In genomic region chr9:27665659-27666058, GRCm38 (mm10) we compare ENCODE assay signal across 16 mouse cellular contexts.
DNase-seq lines count a peak whose midpoint lies in the region; ATAC-seq and TF ChIP-seq lines count a peak whose summit lies in the region.
"Had no signal": no experiment of that assay in that cellular context is flagged by ENCODE, and none has a peak within 500 bp of the region (broad histone marks: within the 10 kb centered on the region; RNA-seq: fewer than 3 reads in every experiment).

No protein-coding gene starts in this region.

- no peaks in the 10 kb centered on the region for H3K79me2 ChIP-seq in C2C12 (ENCODE audit: control insufficient read depth, insufficient read depth)

- TF ChIP-seq CTCF in C2C12 (IDR thresholded peaks at IDR 0.05; ENCODE audit: control insufficient read depth, insufficient read depth, insufficient read length) = no peak

- peak overlapping the region; percentile 33; the same call in 1 of the 2 replicates for H3K27ac ChIP-seq in liver, embryonic 15.5 days (replicated peaks)
- H3K27ac ChIP-seq: gastrocnemius, adult 2 months; limb, embryonic 15.5 days; neural tube, embryonic 12.5 days had no signal

- WGBS in liver, embryonic 15.5 days (ENCODE audit: insufficient replicate concordance) = 33% methylated on average over 2 of the region's 2 CpGs

- no peaks in the 10 kb centered on the region for H3K27me3 ChIP-seq in C2C12 (ENCODE audit: control insufficient read depth, insufficient read depth, insufficient read length)
- H3K27me3 ChIP-seq in liver, embryonic 15.5 days = no peaks in the 10 kb centered on the region
- H3K27me3 ChIP-seq: limb, embryonic 15.5 days; neural tube, embryonic 12.5 days had no signal

- H3K9me3 ChIP-seq in liver, embryonic 15.5 days (replicated peaks) = no peaks in the 10 kb centered on the region
- H3K9me3 ChIP-seq: limb, embryonic 15.5 days; neural tube, embryonic 12.5 days had no signal

- no peaks in the 10 kb centered on the region for H3K36me3 ChIP-seq in C2C12 (ENCODE audit: control insufficient read depth, insufficient read depth)
- no peaks in the 10 kb centered on the region for H3K36me3 ChIP-seq in liver, embryonic 15.5 days (replicated peaks)
- H3K36me3 ChIP-seq: limb, embryonic 15.5 days; neural tube, embryonic 12.5 days had no signal

- no peaks in the 10 kb centered on the region for H3K79me3 ChIP-seq in C2C12 (ENCODE audit: low read depth)

- H3K4me1 ChIP-seq in liver, embryonic 15.5 days (replicated peaks) = peaks cover 12% of the 10 kb centered on the region
- H3K4me1 ChIP-seq: limb, embryonic 15.5 days had no signal

- H3K4me2 ChIP-seq in liver, embryonic 15.5 days = no peak overlapping the region
- H3K4me2 ChIP-seq: limb, embryonic 15.5 days; neural tube, embryonic 12.5 days had no signal

- no peak overlapping the region for H3K4me3 ChIP-seq in C2C12 (ENCODE audit: insufficient read depth, poor library complexity, severe bottlenecking)
- no peak overlapping the region for H3K4me3 ChIP-seq in liver, embryonic 15.5 days (replicated peaks)
- H3K4me3 ChIP-seq: gastrocnemius, adult 2 months; limb, embryonic 15.5 days; neural tube, embryonic 12.5 days had no signal

- DNase-seq in layer of hippocampus, adult 8-10 months (ENCODE audit: low spot score in 2 of 2) = peak; percentile 17 to 18
- no peak for DNase-seq in layer of hippocampus, adult 11-12 months (ENCODE audit: low spot score)
- peak; percentile 26 for DNase-seq in c-Kit-positive CD71-negative TER-119-negative erythroid progenitor cells, embryonic 14.5 days (ENCODE audit: low read depth)
- no peak for DNase-seq in cerebellum, adult 9-10 months
- DNase-seq in adrenal gland, postnatal 4 days (ENCODE audit: low spot score in 2 of 2) = no peak
- DNase-seq: adrenal gland, adult 2 months; cerebellum, postnatal 10 days; gastrocnemius, adult 2 months; heart, postnatal 4 days; kidney, adult 8-10 months; right cerebral cortex, postnatal 14 days had no signal

- no peak overlapping the region for H3ac ChIP-seq in C2C12 (ENCODE audit: control insufficient read depth, insufficient read length, low read depth)

- ATAC-seq in liver, embryonic 15.5 days (ENCODE audit: insufficient read depth) = peak; percentile 74
- ATAC-seq: forebrain, embryonic 16.5 days had no signal

- H3K9ac ChIP-seq in liver, embryonic 15.5 days = no peak overlapping the region
- H3K9ac ChIP-seq: limb, embryonic 15.5 days; neural tube, embryonic 12.5 days had no signal

TF ChIP-seq in C2C12, 6 proteins besides CTCF, POLR2A, EP300 and RAD21:
- TF ChIP-seq MYOD1 (IDR thresholded peaks at IDR 0.05; ENCODE audit: control insufficient read depth, insufficient read length, low read depth) = peak; percentile 27
- no peak for TF ChIP-seq MYOG (IDR thresholded peaks at IDR 0.05; ENCODE audit: control insufficient read depth, extremely low read depth, insufficient read length)

Comparison
In these comparisons a context has a peak if more than half of its experiments do, and no peak if none do; other contexts are left out.
1. DNase-seq: peak in layer of hippocampus, adult 8-10 months (2 of 2) and c-Kit-positive CD71-negative TER-119-negative erythroid progenitor cells, embryonic 14.5 days (single experiment); none in layer of hippocampus, adult 11-12 months (single experiment), cerebellum, adult 9-10 months (single experiment) and adrenal gland, postnatal 4 days (0 of 2).